9 mouse cellular contexts compared by ENCODE assay signal in genomic region chr9:44288076-44288958, GRCm38 (mm10). TPM values are rescaled to one million over a fixed set of nuclear protein-coding genes. Genes with fewer than 3 reads are reported as not detected.
DNase-seq lines count a peak whose midpoint lies in the region; ATAC-seq and TF ChIP-seq lines count a peak whose summit lies in the region.
"Had no signal": no experiment of that assay in that cellular context is flagged by ENCODE, and none has a peak within 500 bp of the region (broad histone marks: within the 10 kb centered on the region; RNA-seq: fewer than 3 reads in every experiment).

Gene Abcg4, minus strand, starts transcription at chr9:44288615.

- no peak for TF ChIP-seq CTCF in lung, adult 2 months (IDR thresholded peaks at IDR 0.05; ENCODE audit: insufficient read depth, low read length)

- H3K27me3 ChIP-seq in forebrain, embryonic 15.5 days: no peaks in the 10 kb centered on the region
- H3K27me3 ChIP-seq in intestine, embryonic 16.5 days (replicated peaks; ENCODE audit: control insufficient read depth, insufficient read depth, low read length): 0 out of 2 replicates have a peak, but pooled peaks cover 3% of the 10 kb centered on the region
- 0 out of 2 replicates have a peak, but pooled peaks cover 8% of the 10 kb centered on the region for H3K27me3 ChIP-seq in liver, embryonic 13.5 days

- no peaks in the 10 kb centered on the region for H3K9me3 ChIP-seq in forebrain, embryonic 15.5 days
- H3K9me3 ChIP-seq in intestine, embryonic 16.5 days (ENCODE audit: control insufficient read depth, low read length): no peaks in the 10 kb centered on the region; the same call in 1 of the 2 replicates
- H3K9me3 ChIP-seq in liver, embryonic 13.5 days (replicated peaks): 0 out of 2 replicates have a peak, but pooled peaks cover 3% of the 10 kb centered on the region

- DNase-seq in lung, adult 2 months: no peak
- no peak for DNase-seq in lung, postnatal 36 days
- DNase-seq in cerebellum, adult 11-12 months: peak; percentile 68
- DNase-seq in liver, embryonic 13.5 days: peak; percentile 81
- DNase-seq in retina, postnatal 1 day: peak; percentile 69
- DNase-seq in gastrocnemius, postnatal 25 days: no peak

- 2% methylated on average over 38 of the region's 38 CpGs for WGBS in lung, adult 2 months
- WGBS in forebrain, embryonic 15.5 days: under 1% methylated on average over 38 of the region's 38 CpGs
- WGBS in intestine, embryonic 16.5 days: 1% methylated on average over 38 of the region's 38 CpGs
- 1% methylated on average over 38 of the region's 38 CpGs for WGBS in liver, embryonic 13.5 days (ENCODE audit: insufficient replicate concordance)

- no peak for TF ChIP-seq POLR2A in lung, adult 2 months (IDR thresholded peaks at IDR 0.05; ENCODE audit: borderline replicate concordance, extremely low read depth, low read depth, low read length)

- H3K4me3 ChIP-seq in lung, adult 2 months (replicated peaks; ENCODE audit: extremely low read depth, low read depth, low read length): peak within 1 kb of the TSS; percentile 47
- peak within 1 kb of the TSS; percentile 62 for H3K4me3 ChIP-seq in forebrain, embryonic 15.5 days
- H3K4me3 ChIP-seq in intestine, embryonic 16.5 days (ENCODE audit: low read length): peak within 1 kb of the TSS; percentile 51
- peak within 1 kb of the TSS; percentile 97 for H3K4me3 ChIP-seq in liver, embryonic 13.5 days (replicated peaks)
- H3K4me3 ChIP-seq: myocyte had no signal

- peak within 1 kb of the TSS; percentile 86 for H3K9ac ChIP-seq in forebrain, embryonic 15.5 days (replicated peaks)
- H3K9ac ChIP-seq in intestine, embryonic 16.5 days (ENCODE audit: low read depth, low read length): peak within 1 kb of the TSS; percentile 65
- H3K9ac ChIP-seq in liver, embryonic 13.5 days: peak within 1 kb of the TSS; percentile 99

- peaks cover 20% of the 10 kb centered on the region for H3K36me3 ChIP-seq in forebrain, embryonic 15.5 days
- H3K36me3 ChIP-seq in intestine, embryonic 16.5 days (ENCODE audit: control insufficient read depth, insufficient read depth, low read length): peaks cover 9% of the 10 kb centered on the region; the same call in 1 of the 2 replicates
- peaks cover 52% of the 10 kb centered on the region for H3K36me3 ChIP-seq in liver, embryonic 13.5 days

- H3K27ac ChIP-seq in forebrain, embryonic 15.5 days (replicated peaks): peak within 1 kb of the TSS; percentile 43
- no peak within 1 kb of the TSS for H3K27ac ChIP-seq in intestine, embryonic 16.5 days (ENCODE audit: low read length)
- H3K27ac ChIP-seq in liver, embryonic 13.5 days: peak within 1 kb of the TSS; percentile 97

- H3K4me1 ChIP-seq in lung, adult 2 months (ENCODE audit: control insufficient read depth, insufficient read depth, low read length): peaks cover 4% of the 10 kb centered on the region; the same call in 1 of the 2 replicates
- H3K4me1 ChIP-seq in forebrain, embryonic 15.5 days: peaks cover 23% of the 10 kb centered on the region
- peaks cover 17% of the 10 kb centered on the region for H3K4me1 ChIP-seq in intestine, embryonic 16.5 days (ENCODE audit: control insufficient read depth, insufficient read depth, low read length)
- peaks cover 77% of the 10 kb centered on the region for H3K4me1 ChIP-seq in liver, embryonic 13.5 days (replicated peaks)

- H3K4me2 ChIP-seq in forebrain, embryonic 15.5 days (replicated peaks): peak within 1 kb of the TSS; percentile 95
- H3K4me2 ChIP-seq in intestine, embryonic 16.5 days (ENCODE audit: low read depth, low read length): peak within 1 kb of the TSS; percentile 89
- peak within 1 kb of the TSS; percentile 88 for H3K4me2 ChIP-seq in liver, embryonic 13.5 days

- peak; percentile 62 for ATAC-seq in forebrain, embryonic 15.5 days (replicated peaks)
- peak; percentile 71 for ATAC-seq in intestine, embryonic 16.5 days
- peak; percentile 85 for ATAC-seq in liver, embryonic 13.5 days (ENCODE audit: low read depth)

RNA-seq across cellular contexts. Expression of gene Abcg4, which starts in this region (rescaled TPM):
- 1.7 and 1.9 TPM in 2 replicates for polyA plus RNA-seq in lung, adult 2 months (2012; rRNA removed)
- polyA plus RNA-seq in forebrain, embryonic 15.5 days (2015; fragmentation: Nextera tagmentation; extraction: Ambion mirVana): 14.2 and 15.6 TPM in 2 replicates
- polyA plus RNA-seq in intestine, embryonic 16.5 days (2015; fragmentation: Nextera tagmentation; extraction: Ambion mirVana): 2.6 and 3.0 TPM in 2 replicates
- polyA plus RNA-seq in liver, embryonic 13.5 days (2015; fragmentation: Nextera tagmentation; extraction: Ambion mirVana): 11.1 and 13.0 TPM in 2 replicates
- total RNA-seq in gastrocnemius, postnatal 25 days (2021): under 1 TPM; 0.15 to 0.62 TPM

Comparison
In these comparisons a context has a peak if more than half of its experiments do, and no peak if none do; other contexts are left out.
1. DNase-seq: peak in cerebellum, adult 11-12 months (single experiment), liver, embryonic 13.5 days (single experiment) and retina, postnatal 1 day (single experiment); none in lung, adult 2 months (single experiment), lung, postnatal 36 days (single experiment) and gastrocnemius, postnatal 25 days (single experiment).
2. H3K4me3 ChIP-seq: peak in every context shown above with its lines; median percentile 97 in liver, embryonic 13.5 days; 62 in forebrain, embryonic 15.5 days; 51 in intestine, embryonic 16.5 days; 47 in lung, adult 2 months.
3. Peak in every context shown above with its lines, with median percentiles within 50 percentile points of each other: ATAC-seq, H3K4me2 ChIP-seq and H3K9ac ChIP-seq.